Mouse (Mus musculus) gastrocnemius, postnatal 25 days (tissue): ENCODE measurements around the gene Neurl1a. TPM values are rescaled to one million over a fixed set of nuclear protein-coding genes. Genes with fewer than 3 reads are reported as not detected.

Source experiments
- DNase-seq: peaks from one replicate; pipeline ENCODE4 v3.0.0; 2022
- total RNA-seq, 2 experiments: library from RNA; stranded (reverse); gene quantifications; 1 replicate in 1 of 2; 2 replicates in 1 of 2; pipeline ENCODE4 v1.2.3; 2021

Gene Neurl1a
- total RNA-seq, 2 experiments from 2014 or later, result 98.2 to 105 TPM

DNA sequence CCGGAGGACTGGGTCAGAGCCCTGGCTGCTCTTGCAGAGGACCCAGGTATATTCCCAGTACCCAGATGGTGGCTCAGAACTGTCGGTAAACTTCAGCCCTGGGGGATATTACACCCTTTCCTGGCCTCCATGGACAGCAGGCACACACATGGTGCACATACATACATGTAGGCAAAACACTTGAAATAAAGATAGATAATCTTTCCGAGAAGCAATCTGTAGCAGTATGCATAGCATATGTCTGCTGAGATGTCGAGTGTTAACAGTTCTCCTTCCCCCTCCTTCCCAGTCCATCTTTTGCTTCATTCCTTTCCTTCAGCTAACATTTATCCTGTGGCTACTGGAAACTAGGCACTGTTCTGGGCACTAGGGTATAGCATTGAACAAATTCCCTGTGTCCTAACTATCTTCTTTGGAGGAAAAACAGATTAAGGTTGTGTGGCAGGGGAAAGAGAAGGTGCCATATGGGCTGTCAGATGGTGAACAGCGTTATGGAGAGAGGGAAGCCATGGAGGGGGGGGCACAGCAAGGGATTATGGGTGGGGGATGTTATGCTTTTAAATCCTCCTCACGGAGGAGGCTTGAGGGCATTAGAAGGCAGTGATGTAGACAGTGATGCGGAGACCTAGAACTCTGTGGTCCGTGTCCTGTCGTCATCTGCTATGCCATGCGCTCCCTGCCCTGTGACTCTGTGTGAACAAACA is 33.1 kb downstream of the Neurl1a start:
- DNase-seq, result no peak

DNA sequence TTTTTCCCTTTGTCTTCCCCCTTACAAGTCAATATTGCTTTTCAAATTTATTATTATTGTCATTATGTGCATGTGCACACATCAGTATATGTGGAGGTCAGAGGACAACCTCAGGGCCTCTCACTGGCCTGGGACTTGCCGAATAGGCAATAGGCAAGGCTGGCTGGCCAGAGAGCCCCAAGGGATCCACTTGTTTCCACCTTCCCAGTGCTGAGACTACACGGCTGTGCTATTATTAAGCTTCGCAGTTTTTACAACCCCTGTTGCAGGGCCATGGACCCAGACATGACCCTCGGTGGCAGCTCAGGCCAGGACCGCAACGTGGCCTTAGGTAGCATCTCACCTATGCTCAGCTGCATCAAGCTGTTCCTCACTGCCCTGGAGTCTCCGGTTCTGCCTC is 33.8 kb downstream of the Neurl1a start:
- no peak for DNase-seq

DNA sequence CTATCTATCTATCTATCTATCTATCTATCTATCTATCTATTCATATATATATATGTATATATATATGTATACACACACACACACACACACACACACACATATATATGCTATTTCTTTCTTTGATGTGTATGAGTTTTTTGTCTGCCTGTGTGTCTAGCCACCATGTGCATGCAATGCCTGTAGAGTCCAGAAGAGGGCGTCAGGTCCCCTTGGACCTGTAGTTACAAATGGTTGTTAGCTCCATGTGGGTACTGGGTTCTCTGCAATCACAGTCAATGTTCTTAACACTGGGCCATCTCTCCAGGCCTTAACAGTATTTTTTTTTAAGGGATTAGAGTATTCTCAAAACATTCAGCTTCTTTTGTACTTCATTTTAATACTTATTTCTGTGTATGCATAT is 34.9 kb downstream of the Neurl1a start:
- no peak for DNase-seq

DNA sequence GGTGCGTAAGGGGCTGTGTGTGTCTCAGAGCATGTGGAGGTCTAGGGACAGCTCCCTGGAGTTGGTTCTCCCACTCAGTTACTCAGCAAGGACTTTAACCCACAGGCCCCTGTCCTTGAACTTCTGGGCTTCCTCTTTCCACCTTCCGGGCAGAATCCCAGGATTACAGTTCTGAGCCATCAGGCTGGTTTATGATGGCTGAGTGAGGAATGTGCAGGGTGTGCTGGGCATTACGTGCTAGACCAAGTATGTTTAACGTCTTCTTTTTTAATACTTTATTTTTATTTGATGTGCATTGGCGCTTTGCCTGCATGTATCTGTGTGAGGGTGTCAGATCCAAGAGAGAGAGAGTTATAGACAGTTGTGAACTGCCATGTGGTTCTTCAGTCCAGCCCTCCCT is 38.1 kb downstream of the Neurl1a start:
- DNase-seq, result no peak

DNA sequence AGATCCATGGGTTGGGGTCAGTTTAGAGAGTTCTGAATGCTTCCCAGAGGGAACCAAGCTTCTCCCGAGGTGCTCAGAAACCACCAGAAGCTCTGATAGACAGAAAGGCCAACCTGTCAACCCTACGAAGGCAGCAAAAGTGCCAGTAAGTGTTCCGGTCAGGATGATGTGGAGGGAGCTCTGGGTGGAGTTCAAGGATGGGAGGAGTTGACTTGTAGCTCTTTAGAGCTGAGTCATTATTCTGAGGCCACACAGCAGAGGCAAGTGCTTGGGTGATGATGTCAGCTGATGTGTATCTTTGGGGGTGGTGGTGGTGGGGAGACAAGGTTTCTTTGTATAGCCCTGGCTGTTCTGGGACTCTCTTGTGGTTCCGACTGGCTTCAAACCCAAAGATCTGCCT is 41.0 kb downstream of the Neurl1a start:
- no peak for DNase-seq

DNA sequence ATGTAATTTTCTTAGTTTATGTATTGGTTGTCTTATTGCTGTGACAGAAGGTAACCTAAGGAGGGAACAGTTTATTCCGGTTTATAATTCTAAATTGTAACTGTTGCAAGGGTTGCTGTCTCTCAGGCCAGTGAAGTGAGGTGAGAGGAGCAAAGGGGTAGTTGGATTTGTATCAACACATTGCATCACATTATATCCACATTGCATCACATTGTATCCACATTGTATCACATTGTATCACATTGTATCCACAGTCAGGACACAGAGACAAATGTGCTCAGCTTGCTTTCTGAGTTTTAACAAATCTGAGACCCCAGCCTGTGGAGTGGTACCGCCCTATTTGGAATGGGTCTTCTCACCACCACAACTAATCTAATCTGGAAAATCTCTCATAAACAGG is 41.6 kb downstream of the Neurl1a start:
- DNase-seq, result no peak

DNA sequence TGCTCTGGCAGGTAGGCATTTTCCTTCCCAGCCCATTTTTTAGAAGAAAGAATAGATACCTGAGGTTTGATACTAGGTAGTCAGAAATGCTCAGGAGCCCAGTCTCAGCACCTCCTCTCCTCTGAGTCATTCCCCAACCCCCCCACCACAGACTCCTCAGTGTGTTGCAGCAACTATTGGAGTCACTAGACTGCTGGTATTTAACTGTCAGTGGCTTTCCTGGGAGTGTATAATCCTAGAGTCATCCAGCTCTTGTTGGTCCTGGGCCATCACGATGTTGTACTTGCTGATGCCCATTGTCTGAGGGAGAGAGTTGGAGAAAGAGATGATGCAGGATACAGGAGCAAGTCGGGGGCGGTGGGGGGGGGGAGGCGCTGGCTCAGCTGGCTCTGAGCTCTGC is 42.4 kb downstream of the Neurl1a start:
- DNase-seq, result no peak

DNA sequence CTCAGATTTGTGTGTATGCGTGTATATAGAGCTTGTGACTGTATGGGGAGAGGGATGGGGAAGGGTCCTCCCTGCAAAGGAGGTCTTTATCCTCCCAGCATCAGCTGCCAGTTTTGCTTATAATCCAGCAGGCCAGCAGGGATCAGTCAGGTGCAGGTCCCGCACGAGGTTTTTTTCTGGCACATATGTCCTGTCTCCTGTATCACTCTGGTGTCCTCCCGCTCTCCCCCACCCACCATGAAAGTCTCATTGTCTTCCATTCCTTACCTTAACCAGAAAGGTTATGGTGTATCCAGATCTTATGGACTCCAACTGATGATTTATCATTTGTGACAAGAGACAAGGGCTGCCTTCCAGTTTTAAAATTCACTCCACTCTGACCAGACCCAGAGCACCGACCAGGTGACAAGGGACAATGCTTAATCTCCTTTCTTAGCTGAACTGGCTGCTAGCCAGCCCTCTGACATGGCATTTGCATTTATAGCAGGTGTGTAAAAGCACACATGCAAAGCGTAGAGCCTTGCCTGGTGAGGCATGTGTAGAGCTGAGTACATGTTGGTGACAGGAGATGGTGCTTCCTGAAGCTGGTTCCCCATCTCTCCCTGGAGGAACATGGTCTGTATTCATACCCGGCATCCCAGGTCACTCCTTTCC is 43.0 kb downstream of the Neurl1a start:
- DNase-seq, result no peak

DNA sequence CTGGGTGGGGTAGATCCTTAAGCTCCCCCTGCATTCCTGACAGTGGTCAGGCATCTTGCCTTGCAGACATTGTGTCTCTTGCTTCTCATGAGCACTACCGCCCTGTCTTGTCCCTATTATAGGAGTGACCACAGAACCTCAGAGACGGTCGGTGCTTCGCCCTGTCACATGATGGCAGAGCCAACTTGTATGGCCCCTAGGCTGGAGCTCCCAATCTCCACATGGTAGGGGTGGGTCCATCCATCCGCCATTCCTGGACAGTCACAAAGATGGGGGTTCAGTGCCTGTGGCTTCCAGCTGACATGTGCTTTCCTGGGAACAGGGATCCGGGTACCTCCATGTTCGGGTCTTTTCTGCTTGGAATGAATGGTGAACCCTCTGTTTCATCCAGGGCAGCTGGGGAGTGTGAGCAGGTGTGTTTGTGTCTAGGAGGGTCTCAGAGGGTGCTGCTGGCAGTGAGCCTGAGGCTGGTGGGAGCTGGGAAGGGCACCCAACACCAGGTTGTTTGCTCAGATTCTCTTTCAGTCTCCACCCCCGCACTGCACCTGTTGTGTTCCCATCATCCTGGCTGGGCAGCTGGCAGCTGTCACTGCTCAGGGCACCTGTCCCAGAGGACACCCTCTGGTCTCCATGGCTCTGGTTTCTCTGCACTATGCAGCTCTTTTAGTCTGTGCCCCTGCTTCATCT is 43.7 kb downstream of the Neurl1a start:
- peak; percentile 85 for DNase-seq

DNA sequence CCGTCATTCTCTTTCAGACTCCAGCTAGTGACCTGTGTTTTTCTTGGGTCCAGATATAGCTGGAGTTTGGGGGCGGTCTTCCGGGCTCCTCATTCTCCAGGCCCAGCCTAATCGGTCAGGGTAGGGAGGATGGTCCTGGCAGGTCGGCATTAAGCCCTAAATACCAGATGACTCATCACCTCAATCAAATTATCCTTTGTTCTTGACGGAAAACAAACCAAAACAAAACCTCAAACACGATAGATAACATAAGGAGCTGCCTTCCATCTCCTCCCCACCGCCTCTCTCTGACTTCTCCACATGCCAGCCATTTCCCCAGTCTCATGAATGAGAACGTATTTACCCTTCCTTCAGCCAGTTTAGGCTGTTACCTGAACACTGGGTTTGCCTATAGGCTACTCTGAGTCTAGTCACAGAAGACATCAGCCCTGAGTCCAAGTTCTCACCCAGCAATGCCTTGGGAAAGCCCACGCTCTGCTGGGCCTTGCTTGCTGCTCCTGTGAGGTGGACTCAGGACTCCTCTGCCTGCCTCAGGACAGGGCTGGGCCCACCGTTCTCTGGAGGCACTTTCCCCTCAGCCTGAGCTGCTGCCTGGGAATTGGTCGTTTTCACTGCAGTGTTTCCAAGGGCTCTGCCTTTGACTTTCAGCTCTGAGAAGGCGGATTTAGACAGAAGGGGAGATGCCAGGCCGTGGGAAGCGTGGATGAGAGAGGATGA is 44.4 kb downstream of the Neurl1a start:
- DNase-seq, result no peak

DNA sequence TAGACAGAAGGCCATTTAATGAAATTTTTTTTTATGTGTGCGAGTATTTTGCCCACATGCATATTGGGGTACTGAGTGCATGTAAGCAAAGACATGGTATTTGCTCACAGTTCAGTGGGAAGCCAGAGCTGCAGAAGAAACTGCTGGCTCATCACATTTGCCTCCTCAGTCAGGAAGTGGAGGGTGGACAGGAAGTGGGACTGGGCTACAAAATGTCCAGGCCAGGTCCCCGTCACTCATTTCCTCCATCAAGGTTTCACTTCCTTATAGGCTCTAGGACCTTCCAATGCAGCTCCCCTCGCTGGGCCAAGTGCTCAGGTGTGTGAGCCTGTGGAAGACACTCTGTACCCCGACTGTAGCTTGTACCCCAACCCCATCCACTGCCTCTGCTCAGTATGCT is 46.1 kb downstream of the Neurl1a start:
- no peak for DNase-seq

DNA sequence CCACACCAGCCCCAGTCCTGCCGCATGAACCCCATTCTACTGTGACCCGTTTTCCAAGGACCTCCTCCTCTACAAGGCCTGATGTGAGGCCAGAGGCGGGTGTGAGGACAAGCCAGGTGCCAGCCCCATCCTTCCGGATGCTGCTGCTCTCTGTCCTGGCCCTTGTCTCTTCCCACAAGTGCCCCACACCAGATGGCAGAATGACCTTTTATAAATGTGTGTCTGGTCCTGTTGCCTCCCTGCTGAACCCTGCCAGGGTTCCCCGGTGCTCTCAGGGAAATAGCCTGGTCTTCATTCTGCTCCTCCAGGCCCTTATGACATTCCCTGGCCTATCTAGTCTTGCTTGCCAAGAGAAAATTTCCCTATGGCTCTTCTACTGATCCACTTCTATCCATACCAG is 47.2 kb downstream of the Neurl1a start:
- DNase-seq, result no peak

DNA sequence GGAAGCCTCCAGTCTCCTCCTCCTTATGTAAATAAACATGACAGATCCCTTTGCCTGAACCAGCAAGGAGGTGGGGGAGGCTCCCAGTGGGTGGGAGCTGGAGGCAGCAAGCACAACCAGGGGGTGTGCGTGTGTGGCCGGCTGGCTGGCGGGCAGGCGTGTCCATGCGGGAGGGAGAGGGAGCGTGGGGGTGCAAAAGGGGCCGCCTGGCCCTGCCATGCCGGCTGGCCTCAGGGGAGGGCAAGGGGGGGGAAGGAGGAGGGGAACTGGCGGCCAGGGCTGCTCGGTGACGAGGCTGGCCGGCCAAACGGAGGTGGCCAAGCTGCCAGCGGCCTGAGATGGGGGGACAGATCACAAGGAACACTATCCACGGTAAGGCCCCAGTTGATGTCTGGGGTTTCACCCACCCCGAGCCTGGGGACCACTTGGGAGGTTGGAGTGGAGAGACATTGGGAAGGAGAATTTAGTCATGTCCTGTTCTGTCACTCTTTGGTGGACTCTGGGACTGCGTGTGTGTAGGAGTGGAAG is 50.2 kb downstream of the Neurl1a start:
- peak; percentile 91 for DNase-seq

DNA sequence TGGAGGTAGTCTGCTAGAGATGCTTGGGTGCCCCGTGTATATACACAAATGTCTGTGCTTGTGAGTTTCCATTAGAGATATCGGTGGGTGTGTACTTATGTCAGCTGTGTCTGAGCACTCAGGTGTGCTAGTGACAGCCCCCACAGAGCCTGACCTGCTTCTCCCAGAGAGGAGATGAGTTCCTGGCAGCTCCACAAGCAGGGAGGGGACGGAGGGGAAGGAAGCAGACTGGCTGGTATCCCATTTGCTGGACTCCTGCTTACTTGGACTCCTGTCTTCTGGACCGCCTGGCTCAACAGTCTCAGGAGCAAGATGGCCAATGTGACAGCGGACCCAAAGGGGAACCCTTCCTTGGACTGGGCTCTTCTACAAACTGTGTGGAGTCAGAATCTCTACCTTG is 50.8 kb downstream of the Neurl1a start:
- peak; percentile 78 for DNase-seq

DNA sequence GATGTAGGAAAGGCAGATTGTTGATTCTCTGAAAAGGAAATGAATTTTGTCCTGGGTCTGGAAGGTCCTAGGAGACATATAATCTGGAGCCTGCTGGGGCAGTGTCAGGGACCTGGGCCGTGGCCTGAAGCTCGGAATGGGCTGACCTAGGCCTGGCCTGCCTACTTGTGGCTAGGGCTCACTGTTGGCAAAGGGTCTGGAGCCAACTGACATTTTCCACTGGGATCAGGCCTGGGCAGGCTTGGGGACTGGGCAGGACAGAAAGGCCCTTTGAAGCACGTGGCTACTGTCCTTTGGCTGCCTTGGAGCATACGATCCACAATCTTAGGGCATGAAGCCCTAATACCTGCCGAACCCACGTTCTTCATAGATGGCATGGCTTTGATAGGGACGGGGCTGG is 51.5 kb downstream of the Neurl1a start:
- peak; percentile 84 for DNase-seq

DNA sequence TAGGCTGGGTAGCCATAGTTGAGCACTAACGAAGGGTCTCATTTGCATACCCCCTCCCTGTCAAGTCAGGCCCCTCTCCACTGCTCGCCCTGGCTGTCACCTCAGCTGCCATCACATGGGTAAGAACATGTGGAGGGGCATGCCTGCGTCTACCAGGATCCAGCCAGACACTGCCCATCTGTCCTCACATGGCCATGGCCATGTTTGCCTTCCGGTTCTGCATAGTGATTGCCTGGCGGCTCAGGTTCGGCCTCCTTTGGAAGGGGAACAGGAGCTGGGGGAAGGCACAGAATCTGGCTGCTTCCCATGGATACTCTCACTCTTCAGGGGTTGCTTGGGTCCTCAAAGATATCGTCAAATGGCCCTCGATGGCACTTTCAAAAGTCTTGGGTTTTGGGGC is 52.1 kb downstream of the Neurl1a start:
- peak; percentile 64 for DNase-seq

DNA sequence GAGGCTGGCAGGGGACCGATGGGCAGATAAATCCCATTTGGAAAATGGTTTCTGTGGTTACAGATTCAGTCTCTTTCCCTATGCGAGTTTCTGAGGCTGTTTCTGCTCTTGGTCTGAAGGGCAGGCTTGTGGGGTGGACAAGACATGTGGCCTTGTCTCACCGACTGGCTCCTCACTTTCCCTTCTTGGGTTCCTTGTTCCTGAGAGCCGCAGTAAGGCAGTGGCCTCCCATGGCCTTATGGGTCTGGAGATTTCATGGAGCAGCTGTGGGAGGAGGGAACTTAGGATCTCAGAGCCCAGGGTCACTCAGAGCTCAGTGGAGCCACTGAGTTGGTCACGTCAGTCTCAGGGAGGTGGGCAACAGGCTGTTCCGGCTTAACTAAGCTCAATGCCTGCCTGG is 52.8 kb downstream of the Neurl1a start:
- no peak for DNase-seq

DNA sequence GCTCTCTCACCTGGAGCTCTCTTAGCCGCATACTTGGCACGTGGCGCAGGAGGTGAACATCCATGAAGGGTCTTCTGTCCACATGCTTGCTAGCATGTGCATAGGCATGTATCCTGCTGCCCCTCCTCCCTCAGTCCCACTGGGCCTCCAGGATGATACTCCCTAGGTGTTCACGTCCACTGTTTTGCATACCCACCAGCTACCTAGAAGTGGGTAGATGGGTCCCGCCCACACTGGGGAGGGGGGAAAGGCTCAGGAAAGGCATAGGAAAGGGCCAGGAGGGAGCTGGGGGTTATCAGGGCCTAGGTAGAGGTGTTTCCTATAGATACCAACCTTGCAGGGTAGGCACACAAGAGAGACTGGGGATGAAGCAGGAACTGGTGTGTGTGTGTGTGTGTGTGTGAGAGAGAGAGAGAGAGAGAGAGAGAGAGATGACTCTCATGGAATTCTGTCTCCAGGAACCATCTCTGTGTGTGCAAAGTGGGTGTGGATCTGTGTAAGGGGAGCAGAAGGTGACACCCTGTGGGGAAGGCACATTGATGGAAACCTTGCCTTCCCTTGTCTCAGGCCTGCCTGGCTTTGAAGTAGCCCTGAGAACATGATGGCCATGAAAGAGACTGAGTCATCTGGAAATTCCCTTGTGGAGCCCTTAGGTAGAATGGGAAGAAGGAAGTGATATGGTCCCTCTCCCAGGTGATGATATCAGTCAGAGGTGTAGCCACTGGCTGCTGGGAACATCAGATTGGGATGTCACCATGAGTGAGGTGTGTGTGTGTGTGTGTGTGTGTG is 53.7 kb downstream of the Neurl1a start:
- DNase-seq, result no peak

DNA sequence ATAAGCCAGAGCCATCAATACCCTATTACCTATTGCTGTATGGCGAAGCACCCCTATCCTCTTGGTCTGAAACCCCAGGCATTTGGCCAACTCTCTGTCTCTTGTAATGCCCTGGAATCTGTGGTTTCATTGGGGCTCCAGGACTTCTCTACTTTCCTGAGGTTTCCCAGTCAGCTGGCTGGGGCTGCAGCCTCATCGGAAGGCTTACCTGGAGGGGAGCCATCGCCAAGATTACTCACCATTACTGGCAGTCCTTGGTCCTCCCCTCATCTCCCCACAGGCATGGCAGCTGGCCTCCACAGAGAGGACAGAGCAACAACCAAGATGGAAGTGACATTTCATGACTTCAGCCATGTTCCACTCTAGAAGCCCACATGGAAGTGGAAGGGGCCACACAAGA is 54.5 kb downstream of the Neurl1a start:
- DNase-seq, result no peak

DNA sequence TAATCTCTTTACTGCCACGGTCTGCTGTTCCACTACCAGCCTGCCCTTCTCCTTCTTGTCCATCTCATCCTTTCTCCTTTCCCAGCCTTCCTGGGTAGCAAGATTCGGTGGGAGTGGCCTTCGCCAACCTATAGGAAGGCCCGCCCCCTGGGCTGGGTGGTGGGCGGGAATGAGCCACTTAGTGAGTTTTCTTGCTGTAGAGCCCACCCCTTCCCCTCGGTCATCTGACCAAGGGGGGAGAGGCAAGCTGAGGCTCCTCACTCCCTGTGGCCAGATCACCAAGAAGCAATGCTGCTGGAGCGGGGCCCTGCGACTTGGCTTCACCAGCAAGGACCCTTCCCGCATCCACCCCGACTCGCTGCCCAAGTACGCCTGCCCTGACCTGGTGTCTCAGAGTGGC is 61.5 kb downstream of the Neurl1a start:
- DNase-seq, result no peak

DNA sequence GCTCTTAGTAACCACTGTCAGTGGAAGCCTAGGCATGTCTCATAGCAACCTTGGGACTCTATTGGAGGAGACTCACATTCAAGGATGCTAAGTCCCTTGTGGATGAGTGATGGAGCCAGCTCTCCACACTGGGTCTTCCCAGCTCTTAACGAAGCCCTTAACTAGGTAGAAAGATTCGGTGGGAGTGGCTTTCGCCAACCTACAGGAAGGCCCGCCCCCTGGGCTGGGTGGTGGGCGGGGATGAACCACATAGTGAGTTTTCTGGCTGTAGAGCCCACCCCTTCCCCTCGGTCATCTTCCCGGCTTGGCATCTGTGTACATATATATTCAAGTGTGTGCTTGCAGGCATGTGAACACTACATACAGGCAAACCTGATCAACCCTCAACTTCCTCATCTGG is 62.3 kb downstream of the Neurl1a start:
- DNase-seq, result no peak

DNA sequence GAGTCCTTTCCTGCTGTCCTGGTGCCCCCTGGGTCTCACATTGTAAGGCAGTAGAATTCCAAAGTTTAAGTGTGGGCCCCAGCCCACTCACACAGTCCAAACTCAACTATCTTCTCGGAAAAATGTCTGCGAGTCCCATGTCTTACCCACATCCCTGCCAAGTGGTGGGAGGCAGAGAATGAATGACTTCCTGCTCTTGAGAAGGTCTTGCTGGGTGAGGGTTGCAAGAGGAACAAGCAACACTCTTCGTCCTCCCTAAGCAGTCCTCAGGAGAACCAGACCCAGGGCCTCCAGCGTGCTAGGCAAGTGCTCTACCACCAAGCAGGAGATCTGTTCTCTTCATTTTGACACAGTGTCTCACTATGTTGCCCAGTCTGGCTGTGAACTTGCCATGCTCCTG is 63.6 kb downstream of the Neurl1a start:
- DNase-seq, result no peak
